Mouse (Mus musculus): ENCODE data around the gene Lrp6. TPM values are rescaled to one million over a fixed set of nuclear protein-coding genes. Genes with fewer than 3 reads are reported as not detected.

Lrp6 gene
- total RNA-seq, 2 experiments from 2014 or later, result 39.3 to 39.7 TPM

Other genes with a start within 250 kb of the Lrp6 start
- gene Bcl2l14, start 170.6 kb downstream of the Lrp6 start, total RNA-seq (2021), result not detected
- gene Mansc1, start 65.5 kb upstream of the Lrp6 start, total RNA-seq (2021), result under 1 TPM; 0.82 to 0.90 TPM
- gene Borcs5, start 72.5 kb upstream of the Lrp6 start, total RNA-seq (2021), result 10 to 100 TPM; 17.2 to 17.5 TPM
- gene Dusp16, start 225.7 kb upstream of the Lrp6 start, total RNA-seq (2021), result 10 to 100 TPM; 12.2 to 16.7 TPM

All from gastrocnemius, adult 18-20 months (tissue).